Mouse (Mus musculus) Patski (cell line): ENCODE measurements around the gene Nlrp9b. TPM values are rescaled to one million over a fixed set of nuclear protein-coding genes. Genes with fewer than 3 reads are reported as not detected.
"Not testable (repeated sequence)": the region's sequence is repeated elsewhere in the genome, so short reads cannot be mapped to it uniquely, and the experiment has no call there.

Experiments
- ATAC-seq: fragments of 100-300 bp; one replicate; pipeline ENCODE4 v1.8.0; 2021
- CTCF ChIA-PET: fragments of 350-600 bp; sonication (Branson Sonifier 250); formaldehyde crosslinking; loops from one replicate; lab custom pipeline; 2022; ENCODE audit warnings: inconsistent platforms; lab: Charles Lee
- POLR2A ChIA-PET: fragments of 350-600 bp; sonication (Branson Sonifier 250); formaldehyde crosslinking; loops from one replicate; lab custom pipeline; 2022; ENCODE audit warnings: antibody characterized with exemption, inconsistent platforms; lab: Charles Lee
- DNase-seq: peaks from one replicate; pipeline ENCODE4 v3.0.0-alpha.2; 2011; ENCODE audit warnings: low read depth, low spot score
- H3K27me3 ChIP-seq: fragments of 371-371 bp; one replicate; pipeline ENCODE4 v1.5.1; 2021
- CTCF ChIP-seq: fragments of 100-300 bp; IDR thresholded peaks from one replicate; pipeline ENCODE4 v1.5.1; 2021
- in situ Hi-C: fragments of 300-500 bp; cut with MboI; formaldehyde crosslinking; loops from 3 replicates; pipeline ENCODE4 v1.11.1; 2018; ENCODE audit warnings: low pct_unique_long_range_greater_than_20kb, mixed read lengths
- polyA plus RNA-seq: library from polyadenylated mRNA; unstranded; gene quantifications from one replicate; pipeline ENCODE4 v1.2.3, GENCODE M21; 2021

The Nlrp9b gene
- polyA plus RNA-seq, 1 experiment from 2014 or later: not detected

DNA sequence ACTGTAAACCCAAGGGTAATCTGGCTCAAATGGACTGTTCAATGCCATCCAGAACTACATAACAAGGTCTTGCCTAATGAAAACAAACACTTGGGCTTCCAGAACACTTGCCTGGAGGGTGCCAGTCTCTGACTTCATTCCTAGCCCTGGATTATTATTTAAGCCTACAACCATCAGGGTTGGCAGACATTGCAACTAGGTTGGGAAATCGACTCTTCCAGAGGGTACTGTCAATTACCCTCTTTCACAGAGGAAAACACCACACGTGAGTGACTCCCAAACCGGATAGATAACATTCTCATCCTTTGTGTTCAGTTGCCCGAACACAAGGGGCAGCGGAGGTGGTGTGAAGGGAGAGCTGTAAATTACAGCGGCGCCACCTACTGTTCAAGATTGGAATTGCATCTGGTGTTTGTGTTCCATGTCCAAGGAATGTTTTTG, 34.9 kb upstream of the Nlrp9b start:
- ChIA-PET CTCF (interaction anchor here (0.8 to 4.0 kb wide), 3 partner anchors 39 to 46 kb away, joined by 3 to 17 read pairs (median 3); no protein-coding TSS in a partner anchor), POLR2A (interaction anchor here (0.7 to 1.0 kb wide), 3 partner anchors 17 to 46 kb away, joined by 3 to 5 read pairs (median 5); no protein-coding TSS in a partner anchor)
- in situ Hi-C loops: loop anchor here (5.0 kb wide), 2 partner anchors 44 to 79 kb away; no protein-coding TSS in a partner anchor
- H3K27me3 ChIP-seq: no peaks in the 10 kb centered on the region
- peak; percentile 90 for TF ChIP-seq CTCF
- ATAC-seq (peak; percentile 93), DNase-seq (peak; percentile 88)

DNA sequence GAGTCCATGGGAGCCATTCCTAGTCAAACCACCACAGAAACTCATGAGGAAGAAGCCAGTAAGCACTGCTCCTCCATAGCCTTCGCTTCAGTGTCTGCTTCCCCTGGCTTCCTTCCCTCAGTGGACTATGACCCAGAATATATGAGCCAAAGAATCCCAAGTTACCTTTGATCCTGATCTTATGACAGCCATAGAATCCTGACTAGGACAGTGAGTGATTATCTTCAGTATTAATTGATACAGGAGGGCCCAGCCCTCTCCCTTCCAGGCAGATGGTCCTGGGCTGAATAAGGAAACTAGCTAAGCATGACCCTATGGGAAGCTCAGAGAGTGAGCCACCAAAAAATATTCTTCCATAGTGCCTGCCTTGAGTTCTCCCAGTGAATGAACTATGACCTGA, 28.8 kb upstream of the Nlrp9b start:
- no peak for DNase-seq
- no peak for TF ChIP-seq CTCF
- in situ Hi-C loops: no loop called here
- peaks cover 2% of the 10 kb centered on the region for H3K27me3 ChIP-seq
- ATAC-seq: no peak
- ChIA-PET CTCF (no interaction called here), POLR2A (no interaction called here)

DNA sequence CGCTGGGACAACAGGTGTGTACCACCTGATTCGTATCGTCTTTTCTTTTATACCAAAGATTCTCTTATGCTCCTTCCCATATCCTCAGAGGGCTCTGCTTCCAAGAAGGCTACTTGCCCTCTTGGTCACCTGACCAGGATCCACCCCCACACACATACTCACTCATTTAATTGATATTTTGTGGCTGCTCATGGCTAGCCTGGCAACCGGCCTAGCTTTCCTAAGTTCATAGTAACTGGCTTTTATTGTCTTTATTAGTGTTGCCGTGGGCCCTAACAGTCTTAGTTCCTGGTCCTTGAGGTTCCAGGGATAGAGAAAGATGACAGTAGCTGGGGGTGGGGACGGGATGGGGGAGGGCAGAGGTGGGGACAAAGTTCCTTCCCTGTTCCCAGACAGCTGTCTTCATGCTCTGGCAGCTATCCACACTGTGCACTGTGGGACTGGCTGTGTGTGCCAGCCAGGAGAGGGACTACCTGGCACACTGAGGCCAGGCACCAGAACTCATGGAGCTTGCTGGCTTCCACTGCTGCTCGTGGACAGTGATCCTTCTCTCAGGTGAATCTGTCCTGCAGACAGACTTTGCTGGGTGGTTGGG, 26.2 kb upstream of the Nlrp9b start, which contains the start of gene Ceacam20:
TSS of gene Ceacam20 (plus strand) at position 428 of the 595 bp plus-strand sequence.
- TF ChIP-seq CTCF: no peak
- in situ Hi-C loops: no loop called here
- no peak for ATAC-seq
- CTCF ChIA-PET: interaction anchor here (1.1 kb wide), 1 partner anchor 54 kb away, joined by 3 read pairs; no protein-coding TSS in a partner anchor
- no peak for DNase-seq
- peaks cover 3% of the 10 kb centered on the region for H3K27me3 ChIP-seq
- POLR2A ChIA-PET: no interaction called here

DNA sequence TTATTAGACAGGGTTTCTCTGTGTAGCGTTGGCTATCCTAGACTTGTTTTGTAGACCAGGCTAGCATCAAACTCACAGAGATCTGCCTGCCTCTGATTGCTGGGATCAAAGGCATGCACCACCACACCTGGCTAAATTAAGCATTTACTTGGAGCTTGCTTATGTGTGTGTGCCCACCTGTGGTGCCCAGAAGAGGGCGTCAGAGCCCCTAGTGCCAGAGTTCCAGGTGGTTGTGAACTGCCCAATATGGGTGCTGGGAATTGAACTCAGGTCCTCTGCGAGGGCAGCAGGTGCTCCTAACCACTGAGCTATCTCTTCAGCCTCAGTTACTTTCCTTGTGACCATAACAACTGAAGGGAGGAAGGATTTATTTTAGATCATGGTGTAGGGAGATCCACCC, 22.2 kb upstream of the Nlrp9b start:
- TF ChIP-seq CTCF: no peak
- ATAC-seq (no peak), DNase-seq (no peak)
- H3K27me3 ChIP-seq: peaks cover 3% of the 10 kb centered on the region
- CTCF ChIA-PET: no interaction called here
- in situ Hi-C loops: no loop called here
- POLR2A ChIA-PET: no interaction called here

DNA sequence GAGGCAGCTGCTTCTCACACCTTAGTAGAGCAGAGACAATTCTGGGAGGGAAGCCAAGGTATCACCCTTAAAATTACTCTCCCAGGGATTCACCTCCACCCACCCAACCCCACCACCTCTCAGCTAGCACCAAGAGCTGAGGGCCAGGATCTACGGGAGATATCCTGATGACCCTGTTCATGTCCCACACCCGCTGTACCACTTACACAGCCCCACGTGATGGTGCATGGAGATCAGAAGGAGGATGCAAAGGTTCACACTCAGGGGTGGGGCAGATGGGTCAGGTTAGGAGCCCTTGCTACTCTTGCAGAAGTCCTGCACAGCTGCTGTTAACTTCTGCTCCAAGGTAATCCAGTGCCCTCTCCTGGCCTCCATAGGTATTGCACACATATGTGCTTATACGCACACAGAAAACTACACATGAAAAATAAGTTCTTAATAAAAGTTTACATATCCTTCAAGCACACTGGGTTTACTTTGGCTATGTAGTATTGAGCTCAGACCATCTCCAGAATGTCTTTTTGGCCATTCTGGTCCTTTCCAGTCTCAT, 21.6 kb upstream of the Nlrp9b start:
- POLR2A ChIA-PET: no interaction called here
- no peak for DNase-seq
- peak; percentile 35 for TF ChIP-seq CTCF
- ATAC-seq: no peak
- H3K27me3 ChIP-seq: peaks cover 3% of the 10 kb centered on the region
- CTCF ChIA-PET: no interaction called here
- in situ Hi-C loops: no loop called here

DNA sequence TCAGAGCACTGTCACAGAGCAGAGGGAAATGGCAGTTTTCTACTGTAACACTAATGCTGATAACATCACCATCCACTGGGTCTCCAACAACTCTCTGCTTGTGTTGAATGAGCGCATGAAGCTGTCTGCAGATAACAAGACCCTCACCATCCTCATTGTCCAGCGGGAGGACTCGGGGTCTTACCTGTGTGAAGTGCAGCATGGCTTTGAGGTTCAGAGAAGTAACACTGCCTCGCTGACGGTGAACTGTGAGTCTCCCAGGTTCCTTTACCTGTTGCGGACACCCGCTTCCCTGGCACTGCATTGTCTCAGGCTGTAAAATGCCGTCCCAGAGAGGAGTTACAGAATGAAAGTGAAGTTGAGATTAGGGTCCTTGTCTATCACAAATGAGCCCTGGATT, 21.1 kb upstream of the Nlrp9b start:
- no peak for DNase-seq
- no peak for ATAC-seq
- in situ Hi-C loops: no loop called here
- peaks cover 3% of the 10 kb centered on the region for H3K27me3 ChIP-seq
- TF ChIP-seq CTCF: no peak
- POLR2A ChIA-PET: no interaction called here
- CTCF ChIA-PET: no interaction called here

DNA sequence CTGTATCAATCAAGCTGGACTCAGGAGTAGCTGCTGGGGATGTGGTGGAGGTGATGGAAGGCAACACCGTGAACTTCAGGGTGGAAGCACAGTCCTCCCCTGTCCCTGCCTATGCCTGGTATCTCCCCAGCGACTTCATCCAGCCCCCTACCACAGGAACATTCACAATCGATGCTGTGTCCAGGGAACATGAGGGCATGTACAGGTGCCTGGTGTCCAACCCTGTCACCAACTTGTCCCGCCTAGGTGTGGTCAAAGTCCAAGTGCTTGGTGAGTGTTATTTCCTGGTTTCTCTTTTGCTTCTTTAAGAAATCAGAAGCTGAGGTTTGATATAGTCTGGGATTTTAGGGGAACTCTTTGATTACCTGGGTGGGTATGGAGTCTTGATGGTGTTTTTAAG, 19.7 kb upstream of the Nlrp9b start:
- DNase-seq (no peak), ATAC-seq (no peak)
- POLR2A ChIA-PET: no interaction called here
- in situ Hi-C loops: no loop called here
- CTCF ChIA-PET: no interaction called here
- H3K27me3 ChIP-seq: peaks cover 3% of the 10 kb centered on the region
- TF ChIP-seq CTCF: no peak

DNA sequence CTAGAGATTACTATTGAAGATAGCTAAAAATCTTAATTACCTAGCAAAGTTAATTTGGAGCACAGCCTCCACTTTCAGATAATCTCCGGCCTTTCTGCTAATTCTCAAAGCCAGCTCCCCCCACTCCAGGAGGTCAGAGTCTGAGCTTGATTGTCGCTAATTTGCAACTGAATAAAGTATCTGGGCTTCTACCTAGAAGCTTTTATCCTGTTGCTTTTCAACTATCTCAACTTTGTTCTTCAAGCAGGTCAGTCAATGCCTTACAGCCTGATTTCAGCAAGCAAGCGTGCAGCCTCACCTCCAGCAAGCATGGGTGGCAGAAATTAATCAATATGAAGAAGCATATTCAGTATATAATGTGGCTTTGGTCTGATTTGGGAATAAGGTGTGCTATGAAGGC, 5.5 kb downstream of the Nlrp9b start:
- CTCF ChIA-PET, H3K27me3 ChIP-seq, POLR2A ChIA-PET, ATAC-seq, DNase-seq, in situ Hi-C loops: not testable (repeated sequence)

DNA sequence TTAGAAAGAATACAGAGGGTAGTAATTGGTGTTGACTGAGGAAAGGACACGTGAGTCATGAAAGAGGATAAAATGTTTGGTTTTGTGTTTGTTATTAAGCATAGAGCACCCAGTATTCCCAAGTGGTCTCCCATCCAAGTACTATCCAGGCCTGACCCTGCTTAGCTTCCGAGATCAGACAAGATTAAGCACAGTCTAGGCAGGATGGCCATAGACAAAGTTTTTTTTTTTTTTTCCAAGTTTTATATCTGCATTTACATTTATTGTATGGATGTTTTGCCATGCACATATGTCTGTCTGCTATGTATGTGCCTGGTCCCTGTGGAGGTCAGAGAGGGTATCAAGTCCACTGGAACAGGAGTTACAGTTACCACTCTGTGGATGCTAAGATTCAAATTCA, 18.7 kb downstream of the Nlrp9b start:
- DNase-seq (no peak), ATAC-seq (no peak)
- in situ Hi-C loops: no loop called here
- POLR2A ChIA-PET: no interaction called here
- CTCF ChIA-PET: no interaction called here
- peaks cover 10% of the 10 kb centered on the region for H3K27me3 ChIP-seq
- TF ChIP-seq CTCF: no peak

DNA sequence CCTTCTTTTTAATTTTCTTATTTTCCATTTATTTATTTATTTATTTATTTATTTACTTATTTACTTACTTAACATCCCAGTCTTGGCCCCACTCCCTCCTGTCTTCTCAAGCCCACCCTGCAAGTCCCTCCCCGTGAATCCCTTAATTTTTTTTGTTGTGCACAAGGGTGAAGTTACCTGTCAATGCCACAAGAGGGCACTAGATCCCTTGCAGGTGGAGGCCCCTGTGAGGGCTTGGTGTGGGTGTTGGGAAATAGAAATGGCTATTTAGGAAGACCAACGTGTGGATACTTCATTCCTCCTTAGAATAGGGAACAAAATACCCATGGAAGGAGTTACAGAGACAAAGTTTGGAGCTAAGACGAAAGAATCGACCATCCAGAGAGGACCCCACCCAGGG, 72.8 kb downstream of the Nlrp9b start:
- H3K27me3 ChIP-seq, ATAC-seq, DNase-seq, POLR2A ChIA-PET, in situ Hi-C loops, CTCF ChIA-PET: not testable (repeated sequence)
- peak; percentile 26 for TF ChIP-seq CTCF

DNA sequence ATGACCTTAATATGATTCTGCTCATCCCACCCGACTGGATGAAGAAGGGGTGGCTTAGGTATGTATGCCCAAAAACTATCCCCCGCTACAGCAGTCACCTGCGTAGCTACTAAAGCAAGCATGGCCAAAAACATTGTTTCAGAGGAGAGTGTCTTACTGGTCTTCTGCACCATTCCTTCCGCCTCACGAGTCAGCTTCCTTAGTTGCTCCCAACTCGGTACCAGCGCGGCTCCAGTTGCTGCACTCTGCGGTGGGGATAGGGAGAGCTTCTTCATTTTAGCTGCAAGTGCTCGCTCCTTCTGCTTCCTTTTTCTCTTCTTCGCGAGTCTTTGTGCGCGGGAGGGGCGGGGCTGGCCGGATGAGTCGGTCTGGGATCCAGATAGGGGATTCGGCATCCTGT, 86.9 kb downstream of the Nlrp9b start:
- CTCF ChIA-PET, ATAC-seq, POLR2A ChIA-PET, H3K27me3 ChIP-seq, DNase-seq, in situ Hi-C loops: not testable (repeated sequence)

DNA sequence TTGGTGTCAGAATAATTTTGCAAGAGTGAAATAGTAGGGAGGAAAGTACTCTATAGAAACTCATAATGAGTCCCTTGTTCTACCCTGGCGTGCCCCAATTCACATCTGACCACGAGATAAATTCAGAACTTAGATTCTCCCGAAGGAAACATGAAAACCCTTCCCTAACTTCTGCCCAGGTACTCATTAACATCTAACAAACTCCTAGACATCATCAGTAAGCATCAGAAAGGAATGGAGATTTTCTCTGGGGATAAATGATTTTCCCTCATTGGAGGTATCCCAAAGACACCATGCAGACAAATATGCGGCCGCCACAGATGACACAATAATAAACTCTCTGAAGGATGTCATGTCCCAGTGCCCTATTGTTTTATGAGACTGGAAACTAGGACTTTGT, 108.1 kb downstream of the Nlrp9b start, which contains the start of gene Vmn1r91:
TSS of gene Vmn1r91 (plus strand) at position 301 of the 400 bp plus-strand sequence.
- POLR2A ChIA-PET, ATAC-seq, H3K27me3 ChIP-seq, in situ Hi-C loops, CTCF ChIA-PET, DNase-seq: not testable (repeated sequence)

DNA sequence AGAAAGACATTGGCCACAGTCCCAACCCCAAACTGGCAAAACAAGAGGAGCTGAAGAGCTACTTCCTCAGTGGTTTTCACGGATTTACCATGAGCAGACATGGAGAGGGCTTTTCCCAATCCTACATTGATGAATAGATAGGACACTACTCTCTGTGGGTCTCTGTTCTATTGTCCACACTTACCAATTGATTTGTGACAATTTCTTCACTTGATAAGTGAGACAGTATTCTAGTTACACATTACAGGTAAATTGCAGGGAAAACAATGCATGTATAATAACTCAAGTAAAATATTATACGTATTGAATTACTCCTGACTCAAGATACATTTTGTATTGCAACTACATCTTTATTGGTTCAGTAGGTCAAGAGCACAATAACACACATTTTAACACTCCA, 131.2 kb downstream of the Nlrp9b start, which contains the start of gene Gm16442:
TSS of gene Gm16442 (minus strand) at position 101 of the 400 bp plus-strand sequence.
- H3K27me3 ChIP-seq, POLR2A ChIA-PET, CTCF ChIA-PET, in situ Hi-C loops, ATAC-seq, DNase-seq: not testable (repeated sequence)
